Mouse (Mus musculus) midbrain, embryonic 16.5 days (tissue): ENCODE data around the gene Zbtb7b. TPM values are rescaled to one million over a fixed set of nuclear protein-coding genes. Genes with fewer than 3 reads are reported as not detected.

Experiments used
- ATAC-seq: fragments of 200-750 bp; cut with Nextera tagmentation; 2 replicates; pipeline ENCODE4 v1.8.0; 2017; ENCODE audit warnings: moderate TSS enrichment
- H3K27ac ChIP-seq: fragments of 300-500 bp; sonication (generic); 2 replicates; pipeline ENCODE4 v1.5.1; 2014; ENCODE audit warnings: mild to moderate bottlenecking, low read length, mixed read lengths
- H3K27me3 ChIP-seq: fragments of 300-500 bp; sonication (generic); 2 replicates; pipeline ENCODE4 v1.6.1; 2014; ENCODE audit warnings: low read depth, low read length, mixed read lengths; ENCODE audit not compliant: control insufficient read depth, insufficient read depth
- H3K36me3 ChIP-seq: fragments of 300-500 bp; sonication (generic); 2 replicates; pipeline ENCODE4 v1.6.1; 2014; ENCODE audit warnings: mild to moderate bottlenecking, low read length, moderate library complexity, mixed read lengths; ENCODE audit not compliant: control insufficient read depth, insufficient read depth
- H3K4me1 ChIP-seq: fragments of 300-500 bp; sonication (generic); 2 replicates; pipeline ENCODE4 v1.6.1; 2014; ENCODE audit warnings: mild to moderate bottlenecking, low read length, mixed read lengths; ENCODE audit not compliant: control insufficient read depth, insufficient read depth
- H3K4me2 ChIP-seq: fragments of 300-500 bp; sonication (generic); 2 replicates; pipeline ENCODE4 v1.6.1; 2014; ENCODE audit warnings: mild to moderate bottlenecking, low read length, mixed read lengths
- H3K4me3 ChIP-seq: fragments of 300-500 bp; sonication (generic); 2 replicates; pipeline ENCODE4 v1.5.1; 2014; ENCODE audit warnings: low read depth, mild to moderate bottlenecking, low read length, moderate library complexity, mixed read lengths
- H3K9ac ChIP-seq: fragments of 300-500 bp; sonication (generic); 2 replicates; pipeline ENCODE4 v1.6.1; 2014; ENCODE audit warnings: low read depth, low read length, mixed read lengths
- H3K9me3 ChIP-seq: fragments of 300-500 bp; sonication (generic); replicated peaks from 2 replicates; pipeline ENCODE4 v1.6.1; 2014; ENCODE audit warnings: mild to moderate bottlenecking, low read length, mixed read lengths; ENCODE audit not compliant: control insufficient read depth, poor library complexity, severe bottlenecking
- WGBS: fragments of 180-500 bp; shearing (Covaris S2); extraction: QIAGEN DNeasy Blood & Tissue Kit; methylation state at CpG from one replicate; pipeline ENCODE4 v1.1.7; 2014; 5-methylcytosine and 5-hydroxymethylcytosine counted together
- polyA plus RNA-seq: library from polyadenylated mRNA; unstranded; fragments of >200 nt; fragmentation: Nextera tagmentation; extraction: Ambion mirVana; gene quantifications from 2 replicates; pipeline ENCODE4 v1.2.1, GENCODE M21; 2015

Gene Zbtb7b
- polyA plus RNA-seq, 1 experiment from 2014 or later: 0.49 TPM

DNA sequence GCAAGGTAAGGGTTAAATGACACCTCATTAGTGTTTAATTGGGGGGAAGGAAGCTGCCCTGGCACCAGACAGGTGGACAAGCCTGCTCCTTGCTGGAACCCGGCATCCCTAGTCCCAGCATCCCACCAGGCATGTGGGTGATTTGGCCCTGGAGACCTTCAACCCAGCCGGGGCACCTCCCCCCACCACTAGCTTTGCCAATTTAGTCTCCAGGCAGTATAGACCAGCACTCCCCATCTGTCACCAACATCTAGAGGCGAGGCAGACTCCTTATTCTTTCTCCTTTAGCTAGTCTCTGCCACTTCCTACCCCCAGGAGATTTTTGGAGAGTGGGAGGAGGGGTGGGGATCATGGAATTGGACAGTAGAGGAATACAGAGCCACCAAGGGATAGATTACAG is 64.2 kb downstream of the Zbtb7b start:
- Histone ChIP-seq H3K27ac (no peak overlapping the region), H3K4me2 (no peak overlapping the region)
- WGBS: 41% methylated on average over 3 of the region's 3 CpGs

DNA sequence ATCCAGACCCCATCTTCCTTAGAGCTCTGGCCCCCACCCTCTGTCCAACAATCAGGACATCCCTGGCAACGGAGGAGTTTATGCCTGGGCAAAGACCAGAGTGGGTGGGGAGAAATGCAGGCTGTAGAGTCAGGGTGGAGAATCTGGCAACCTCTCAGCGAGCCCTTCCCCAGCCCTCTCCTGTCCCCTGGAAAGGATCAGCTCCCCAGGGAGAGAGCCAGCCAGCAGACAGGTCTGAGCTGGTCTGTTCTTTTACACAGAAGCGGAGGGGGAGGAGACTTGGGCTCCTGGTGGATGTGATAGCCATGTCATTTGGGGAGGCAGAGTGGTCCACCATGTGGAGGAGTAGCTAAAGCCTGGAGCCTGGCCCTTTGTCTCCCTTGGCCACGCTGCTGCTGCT is 66.0 kb downstream of the Zbtb7b start:
- H3K36me3 ChIP-seq: no peaks in the 10 kb centered on the region
- H3K4me2 ChIP-seq: no peak overlapping the region
- H3K4me3 ChIP-seq: no peak overlapping the region
- H3K4me1 ChIP-seq: peaks cover 13% of the 10 kb centered on the region
- no peak overlapping the region for H3K9ac ChIP-seq
- H3K27ac ChIP-seq: no peak overlapping the region
- WGBS: 19% methylated on average over 4 of the region's 4 CpGs
- no peaks in the 10 kb centered on the region for H3K9me3 ChIP-seq
- no peaks in the 10 kb centered on the region for H3K27me3 ChIP-seq
- no peak for ATAC-seq

More for the DNA sequence above, 64.2 kb downstream of the Zbtb7b start:
- H3K9ac ChIP-seq: no peak overlapping the region
- H3K4me1 ChIP-seq: peaks cover 13% of the 10 kb centered on the region
- no peaks in the 10 kb centered on the region for H3K9me3 ChIP-seq
- H3K27me3 ChIP-seq: no peaks in the 10 kb centered on the region
- H3K36me3 ChIP-seq: no peaks in the 10 kb centered on the region
- no peak for ATAC-seq
- H3K4me3 ChIP-seq: no peak overlapping the region

Other genes starting within 250 kb of the Zbtb7b start
- gene Hcn3, start 234.6 kb downstream of the Zbtb7b start, polyA plus RNA-seq: 59.1 and 65.9 TPM in 2 replicates
- gene Clk2, start 230.0 kb downstream of the Zbtb7b start, polyA plus RNA-seq: 15.9 and 19.7 TPM in 2 replicates
- gene Scamp3, start 217.3 kb downstream of the Zbtb7b start, polyA plus RNA-seq: 145 and 152 TPM in 2 replicates
- 31.8 and 33.6 TPM in 2 replicates for gene Fam189b, start 211.6 kb downstream of the Zbtb7b start, polyA plus RNA-seq
- 46.4 and 49.0 TPM in 2 replicates for gene Gba, start 191.8 kb downstream of the Zbtb7b start, polyA plus RNA-seq
- 52.2 and 53.6 TPM in 2 replicates for gene Thbs3, start 179.6 kb downstream of the Zbtb7b start, polyA plus RNA-seq
- 145 and 150 TPM in 2 replicates for gene Mtx1, start 167.7 kb downstream of the Zbtb7b start, polyA plus RNA-seq
- gene Muc1, start 165.7 kb downstream of the Zbtb7b start, polyA plus RNA-seq: 0.57 and 1.5 TPM in 2 replicates
- gene Krtcap2, start 148.8 kb downstream of the Zbtb7b start, polyA plus RNA-seq: 195 TPM in 2 replicates
- 90.3 and 91.2 TPM in 2 replicates for gene Trim46, start 148.5 kb downstream of the Zbtb7b start, polyA plus RNA-seq
- 60.4 and 64.5 TPM in 2 replicates for gene Dpm3, start 135.4 kb downstream of the Zbtb7b start, polyA plus RNA-seq
- gene Slc50a1, start 124.2 kb downstream of the Zbtb7b start, polyA plus RNA-seq: 40.2 and 41.3 TPM in 2 replicates
- 6.8 and 7.4 TPM in 2 replicates for gene Efna1, start 113.6 kb downstream of the Zbtb7b start, polyA plus RNA-seq
- 40.5 and 59.0 TPM in 2 replicates for gene Efna3, start 71.8 kb downstream of the Zbtb7b start, polyA plus RNA-seq
- 3.7 and 4.2 TPM in 2 replicates for gene Efna4, start 56.7 kb downstream of the Zbtb7b start, polyA plus RNA-seq
- gene Adam15, start 44.8 kb downstream of the Zbtb7b start, polyA plus RNA-seq: 60.6 and 78.2 TPM in 2 replicates
- 0.09 and 0.25 TPM in 2 replicates for gene Dcst2, start 32.8 kb downstream of the Zbtb7b start, polyA plus RNA-seq
- 0.96 and 0.98 TPM in 2 replicates for gene Dcst1, start 29.5 kb downstream of the Zbtb7b start, polyA plus RNA-seq
- gene Lenep, start 8.0 kb upstream of the Zbtb7b start, polyA plus RNA-seq: 1.4 TPM in 1 of 2 replicates, not detected in the other
- gene Flad1, start 17.1 kb upstream of the Zbtb7b start, polyA plus RNA-seq: 35.4 and 39.1 TPM in 2 replicates
- 77.1 and 86.2 TPM in 2 replicates for gene Cks1b, start 23.6 kb upstream of the Zbtb7b start, polyA plus RNA-seq
- gene Shc1, start 23.7 kb upstream of the Zbtb7b start, polyA plus RNA-seq: 13.2 and 14.9 TPM in 2 replicates
- 47.6 and 48.7 TPM in 2 replicates for gene Pygo2, start 35.4 kb upstream of the Zbtb7b start, polyA plus RNA-seq
- 14.4 and 18.5 TPM in 2 replicates for gene Pbxip1, start 41.9 kb upstream of the Zbtb7b start, polyA plus RNA-seq
- 129 and 142 TPM in 2 replicates for gene Pmvk, start 59.8 kb upstream of the Zbtb7b start, polyA plus RNA-seq
- 9.2 and 10.0 TPM in 2 replicates for gene Kcnn3, start 125.4 kb upstream of the Zbtb7b start, polyA plus RNA-seq